Mouse (Mus musculus): ENCODE results near the gene H2-K1.

DNA sequence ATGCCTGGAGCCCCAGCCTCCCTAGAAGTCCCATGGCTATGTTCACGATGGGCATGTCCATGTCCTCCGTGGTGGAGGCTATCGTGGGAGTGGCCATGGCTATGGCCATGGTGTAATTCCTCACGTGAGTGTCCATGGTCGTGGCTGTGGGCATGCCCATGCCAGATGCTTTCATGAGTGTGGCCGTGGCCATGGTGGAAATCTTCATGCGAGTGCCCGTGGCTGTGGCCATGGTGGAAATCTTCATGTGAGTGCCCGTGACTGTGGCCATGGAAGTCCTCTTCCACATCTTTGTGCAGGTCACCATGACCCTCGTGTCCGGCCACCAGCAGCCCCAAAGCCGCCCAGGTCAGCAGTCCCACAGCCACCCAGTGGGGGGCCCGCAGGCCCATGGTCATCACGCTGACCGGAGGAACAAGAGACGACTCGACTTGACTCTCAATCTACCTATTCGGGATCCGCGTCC lies 30.7 kb upstream of the H2-K1 start:
- TF ChIP-seq CTCF (IDR thresholded peaks at IDR 0.05; ENCODE audit: extremely low read depth, insufficient read depth, low read length) (no peak), POLR2A (IDR thresholded peaks at IDR 0.05; ENCODE audit: extremely low read depth, insufficient read depth, low read length) (no peak)
